Mouse (Mus musculus) kidney, adult 2 months (tissue): ENCODE results near the gene Glis1.

Experiments used
- CTCF ChIP-seq: fragments of 200-500 bp; conservative IDR thresholded peaks from 2 replicates; pipeline ENCODE4 v1.5.1; 2011; ENCODE audit warnings: low read depth, mild to moderate bottlenecking, control low read depth, low read length, moderate library complexity, mixed read lengths; ENCODE audit not compliant: insufficient read depth, insufficient read length
- POLR2A ChIP-seq: fragments of 200-500 bp; IDR thresholded peaks from one replicate; pipeline ENCODE4 v1.6.1; 2011; ENCODE audit warnings: low read depth, low read length, control low read depth

DNA sequence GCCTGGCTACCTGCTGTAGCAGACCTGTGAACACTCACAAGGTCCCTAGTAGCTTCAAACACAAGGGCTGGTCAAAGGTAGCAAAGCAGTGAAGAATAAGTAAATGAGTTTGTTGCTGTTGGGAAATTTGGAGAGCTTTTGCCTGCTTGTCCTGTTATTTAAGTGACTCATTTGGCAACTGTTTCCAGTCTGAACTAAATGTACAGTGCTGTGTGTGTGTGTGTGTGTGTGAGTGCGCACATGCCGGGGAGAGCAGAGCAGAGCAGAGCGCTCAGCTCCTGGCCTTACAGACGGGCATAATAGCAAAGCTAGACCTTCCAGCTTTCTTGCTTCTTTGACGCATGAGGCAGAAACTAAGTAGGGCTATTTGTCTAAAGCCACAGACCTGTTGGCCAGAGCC, 1.7 kb upstream of the Glis1 start:
- TF ChIP-seq POLR2A (no peak), CTCF (no peak)
